Mouse (Mus musculus) stomach, postnatal 0 days (tissue): ENCODE results near the gene Bach1. TPM values are rescaled to one million over a fixed set of nuclear protein-coding genes. Genes with fewer than 3 reads are reported as not detected.

Experiments used
- ATAC-seq: fragments of 200-750 bp; cut with Nextera tagmentation; 2 replicates; pipeline ENCODE4 v1.8.0; 2017; ENCODE audit not compliant: low FRiP score, low TSS enrichment
- DNase-seq: peaks from one replicate; pipeline ENCODE4 v3.0.0-alpha.2; 2016; ENCODE audit warnings: low spot score
- H3K27ac ChIP-seq: fragments of 300-500 bp; sonication (generic); replicated peaks from 2 replicates; pipeline ENCODE4 v1.5.1; 2014; ENCODE audit warnings: mild to moderate bottlenecking, control low read depth
- H3K27me3 ChIP-seq: fragments of 300-500 bp; sonication (generic); 2 replicates; pipeline ENCODE4 v1.6.1; 2014; ENCODE audit warnings: low read length; ENCODE audit not compliant: control insufficient read depth, insufficient read depth
- H3K36me3 ChIP-seq: fragments of 300-500 bp; sonication (generic); 2 replicates; pipeline ENCODE4 v1.6.1; 2014; ENCODE audit warnings: low read length, mixed read lengths; ENCODE audit not compliant: control insufficient read depth, insufficient read depth
- H3K4me1 ChIP-seq: fragments of 300-500 bp; sonication (generic); replicated peaks from 2 replicates; pipeline ENCODE4 v1.6.1; 2014; ENCODE audit warnings: antibody characterized with exemption; ENCODE audit not compliant: control insufficient read depth, insufficient read depth
- H3K4me2 ChIP-seq: fragments of 300-500 bp; sonication (generic); replicated peaks from 2 replicates; pipeline ENCODE4 v1.6.1; 2014; ENCODE audit warnings: low read depth, mild to moderate bottlenecking, control low read depth, moderate library complexity
- H3K4me3 ChIP-seq: fragments of 300-500 bp; sonication (generic); 2 replicates; pipeline ENCODE4 v1.5.1; 2014; ENCODE audit warnings: low read depth, low read length, control low read depth
- H3K9ac ChIP-seq: fragments of 300-500 bp; sonication (generic); 2 replicates; pipeline ENCODE4 v1.6.1; 2014; ENCODE audit warnings: mild to moderate bottlenecking, low read length, control low read depth, mixed read lengths
- H3K9me3 ChIP-seq: fragments of 300-500 bp; sonication (generic); 2 replicates; pipeline ENCODE4 v1.6.1; 2016; ENCODE audit warnings: low read length; ENCODE audit not compliant: control insufficient read depth
- CTCF ChIP-seq: IDR thresholded peaks from 2 replicates; pipeline ENCODE4 v1.5.1; 2016; ENCODE audit warnings: antibody characterized with exemption, low read depth, mild to moderate bottlenecking, moderate library complexity
- EP300 ChIP-seq: optimal IDR thresholded peaks from 2 replicates; pipeline ENCODE3; 2016; ENCODE audit warnings: antibody characterized with exemption
- WGBS: fragments of 180-500 bp; shearing (Covaris S2); extraction: QIAGEN DNeasy Blood & Tissue Kit; methylation state at CpG from one replicate; pipeline ENCODE4 v1.1.7; 2014; 5-methylcytosine and 5-hydroxymethylcytosine counted together
- polyA plus RNA-seq: library from polyadenylated mRNA; unstranded; fragments of >200 nt; fragmentation: Nextera tagmentation; extraction: Ambion mirVana; gene quantifications from 2 replicates; pipeline ENCODE4 v1.2.1, GENCODE M21; 2015

Gene Bach1
- polyA plus RNA-seq = 4.3 and 5.3 TPM in 2 replicates

DNA sequence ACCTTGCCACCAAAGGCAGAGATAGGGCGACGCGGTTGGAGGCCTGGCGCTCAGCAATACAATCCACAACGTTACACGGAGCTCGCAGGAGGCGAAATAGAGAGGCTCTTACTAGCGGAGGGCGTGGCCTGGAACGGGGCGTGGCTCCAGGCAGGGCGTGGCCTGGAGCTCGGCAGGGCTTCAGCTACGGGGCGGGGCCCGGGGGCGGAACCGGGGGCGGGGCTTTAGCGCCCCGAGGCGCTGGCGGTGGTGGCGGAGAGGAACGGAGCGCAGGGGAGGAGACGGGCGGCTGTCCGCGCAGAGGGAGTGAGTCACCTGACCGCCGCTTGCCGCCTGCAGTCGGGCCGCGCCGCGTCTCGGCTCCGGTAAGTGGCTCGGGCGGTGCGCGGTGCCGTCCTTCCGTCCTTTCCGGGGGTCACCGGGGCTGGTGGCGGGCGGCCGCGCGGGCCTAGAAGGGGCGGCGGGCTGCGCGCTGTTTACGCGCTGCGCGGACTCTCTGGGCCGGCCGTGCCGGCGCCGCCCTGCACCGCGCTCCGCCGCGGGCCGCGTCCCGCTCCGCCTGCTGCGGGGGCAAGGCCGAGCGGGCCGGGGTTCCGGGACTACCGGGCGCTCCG, at the start of gene Bach1:
Bach1 (plus strand) TSS at position 254 of the 614 bp plus-strand sequence.
- H3K36me3 ChIP-seq = no peaks in the 10 kb centered on the region
- no peak for TF ChIP-seq EP300
- TF ChIP-seq CTCF = peak; percentile 24; the same call in 1 of the 2 replicates
- no peaks in the 10 kb centered on the region for H3K4me1 ChIP-seq
- no peaks in the 10 kb centered on the region for H3K9me3 ChIP-seq
- peak within 1 kb of the TSS; percentile 88 for H3K4me3 ChIP-seq
- H3K27me3 ChIP-seq = no peaks in the 10 kb centered on the region
- ATAC-seq = peak; percentile 95
- peak within 1 kb of the TSS; percentile 92 for H3K9ac ChIP-seq
- peak within 1 kb of the TSS; percentile 70 for H3K4me2 ChIP-seq
- under 1% methylated on average over 67 of the region's 84 CpGs for WGBS
- peak; percentile 99 for DNase-seq
- peak within 1 kb of the TSS; percentile 97 for H3K27ac ChIP-seq

DNA sequence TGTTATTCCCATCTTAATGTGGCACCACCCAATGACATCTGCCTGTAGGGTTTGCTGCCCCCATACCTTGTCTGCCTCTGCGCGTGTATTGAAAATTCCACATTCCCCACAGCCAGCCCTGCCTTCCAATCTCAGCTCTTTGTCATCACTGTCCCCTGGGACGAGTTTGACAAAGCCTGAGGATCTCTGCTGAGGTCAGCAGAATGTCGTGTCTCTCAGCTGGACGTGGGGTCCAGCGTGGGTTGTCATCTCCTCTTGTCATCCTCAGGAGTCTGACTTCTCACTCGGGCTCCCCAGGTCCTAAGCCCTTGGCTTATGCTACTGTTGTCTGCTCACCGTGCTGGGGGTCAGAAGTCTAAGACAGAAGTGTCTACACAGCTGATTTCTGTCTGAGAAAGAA, 46.4 kb upstream of the Bach1 start:
- DNase-seq = no peak
- no peak overlapping the region for H3K9ac ChIP-seq
- H3K9me3 ChIP-seq = no peaks in the 10 kb centered on the region
- no peak for TF ChIP-seq EP300
- no peak for TF ChIP-seq CTCF
- no peaks in the 10 kb centered on the region for H3K36me3 ChIP-seq
- H3K27me3 ChIP-seq = no peaks in the 10 kb centered on the region
- WGBS = 65% methylated on average over 8 of the region's 8 CpGs
- no peaks in the 10 kb centered on the region for H3K4me1 ChIP-seq
- H3K4me2 ChIP-seq = no peak overlapping the region
- H3K27ac ChIP-seq = no peak overlapping the region
- no peak for ATAC-seq
- H3K4me3 ChIP-seq = no peak overlapping the region

DNA sequence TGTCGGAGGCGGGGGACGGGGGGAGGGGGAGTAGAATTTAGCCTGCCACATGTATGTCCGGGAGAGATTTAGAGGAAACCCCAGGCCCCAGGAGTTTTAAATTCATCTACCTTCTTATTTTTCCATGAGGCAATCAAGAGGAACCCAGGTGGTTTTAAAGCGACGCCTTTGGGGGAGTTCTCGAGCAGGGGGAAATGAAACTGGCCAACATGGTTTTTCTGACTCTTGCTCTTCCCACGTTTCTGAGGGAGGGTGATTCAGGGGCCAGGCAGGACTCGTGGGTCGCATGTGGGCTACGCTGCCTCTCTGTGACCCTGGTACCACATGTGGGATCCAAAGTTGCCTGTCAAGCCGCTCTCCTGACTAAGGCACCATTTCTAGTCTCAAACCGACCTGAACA, 45.8 kb upstream of the Bach1 start:
- no peaks in the 10 kb centered on the region for H3K27me3 ChIP-seq
- H3K36me3 ChIP-seq = no peaks in the 10 kb centered on the region
- H3K27ac ChIP-seq = no peak overlapping the region
- no peak for TF ChIP-seq EP300
- no peak for TF ChIP-seq CTCF
- no peaks in the 10 kb centered on the region for H3K4me1 ChIP-seq
- ATAC-seq = no peak
- H3K9me3 ChIP-seq = no peaks in the 10 kb centered on the region
- DNase-seq = no peak
- no peak overlapping the region for H3K4me3 ChIP-seq
- WGBS = 84% methylated on average over 13 of the region's 13 CpGs
- H3K9ac ChIP-seq = no peak overlapping the region
- H3K4me2 ChIP-seq = no peak overlapping the region

DNA sequence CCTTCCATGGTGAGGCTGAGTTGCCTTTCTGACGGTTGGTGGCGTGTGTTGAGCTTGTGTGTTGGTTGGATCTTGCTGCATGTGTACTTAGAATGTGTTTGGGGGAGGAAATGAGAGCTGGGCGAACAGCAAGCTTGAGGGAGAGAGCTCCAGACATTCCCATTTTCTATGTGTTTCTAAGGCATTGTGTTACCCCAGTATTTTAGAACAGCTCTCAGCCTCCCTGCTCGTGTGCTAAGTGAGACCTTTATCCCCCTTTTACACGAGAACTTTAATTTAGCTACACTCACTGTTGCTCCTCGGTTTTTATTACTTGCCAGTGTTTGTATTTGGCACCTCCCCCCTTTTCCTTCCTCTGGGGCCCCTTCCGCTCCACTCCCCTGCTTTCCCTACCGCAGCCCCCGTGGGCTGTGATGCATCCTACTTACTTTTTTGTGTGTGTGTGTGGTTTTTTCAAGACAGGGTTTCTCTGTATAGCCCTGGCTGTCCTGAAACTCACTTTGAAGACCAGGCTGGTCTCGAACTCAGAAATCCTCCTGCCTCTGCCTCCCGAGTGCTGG, 44.6 kb upstream of the Bach1 start:
- WGBS = 72% methylated on average over 11 of the region's 11 CpGs
- no peak overlapping the region for H3K4me2 ChIP-seq
- no peaks in the 10 kb centered on the region for H3K4me1 ChIP-seq
- no peaks in the 10 kb centered on the region for H3K9me3 ChIP-seq
- no peak for TF ChIP-seq CTCF
- TF ChIP-seq EP300 = no peak
- H3K4me3 ChIP-seq = no peak overlapping the region
- DNase-seq (no peak), ATAC-seq (no peak)
- H3K27me3 ChIP-seq = no peaks in the 10 kb centered on the region
- no peak overlapping the region for H3K27ac ChIP-seq
- H3K36me3 ChIP-seq = no peaks in the 10 kb centered on the region
- H3K9ac ChIP-seq = no peak overlapping the region

DNA sequence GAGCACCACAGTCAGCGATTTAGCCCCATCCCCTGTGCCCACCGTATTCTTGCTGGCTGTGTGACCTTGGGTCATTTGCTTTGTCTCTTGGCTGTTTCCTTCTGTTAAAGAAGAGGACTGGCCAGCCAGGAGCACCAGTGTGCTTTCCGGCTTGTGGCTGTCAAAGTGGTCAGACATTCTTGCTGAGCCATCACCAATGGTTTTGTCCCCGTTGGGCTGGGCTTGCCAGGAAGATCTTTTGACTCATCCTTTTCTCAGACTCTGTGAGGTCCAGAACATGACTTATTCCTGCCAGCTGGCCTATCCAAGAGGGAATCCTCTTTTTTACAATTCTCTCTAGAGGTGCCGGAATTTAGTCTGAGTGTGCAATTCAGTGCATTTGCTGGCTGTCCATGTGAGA, 43.7 kb upstream of the Bach1 start:
- Histone ChIP-seq H3K4me3 (no peak overlapping the region), H3K27ac (no peak overlapping the region), H3K4me2 (no peak overlapping the region), H3K4me1 (no peaks in the 10 kb centered on the region), H3K27me3 (no peaks in the 10 kb centered on the region), H3K36me3 (no peaks in the 10 kb centered on the region), H3K9ac (no peak overlapping the region), H3K9me3 (no peaks in the 10 kb centered on the region)
- WGBS = 63% methylated on average over 5 of the region's 5 CpGs
- no peak for ATAC-seq
- TF ChIP-seq CTCF = no peak
- TF ChIP-seq EP300 = no peak
- no peak for DNase-seq

DNA sequence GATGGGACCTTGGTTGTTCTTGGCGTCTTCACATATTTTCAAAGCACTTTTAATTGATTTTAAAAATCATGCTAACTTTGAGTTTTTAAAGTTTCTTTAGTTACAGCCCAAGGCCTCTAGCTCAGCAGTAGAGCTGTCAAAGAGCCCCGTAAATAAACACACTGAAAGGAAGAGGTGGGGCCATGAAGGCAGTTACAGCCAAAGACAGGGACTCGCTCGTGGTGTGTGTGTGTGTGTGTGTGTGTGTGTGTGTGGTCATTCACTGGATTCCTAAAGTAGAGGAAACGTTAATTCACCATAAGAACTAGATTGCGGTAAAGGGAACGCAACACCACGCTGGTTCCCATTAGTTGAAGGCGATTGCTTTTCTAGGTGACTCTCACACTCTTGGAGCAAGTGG, 43.2 kb upstream of the Bach1 start:
- Histone ChIP-seq H3K27me3 (no peaks in the 10 kb centered on the region), H3K4me3 (no peak overlapping the region), H3K27ac (no peak overlapping the region), H3K4me1 (no peaks in the 10 kb centered on the region), H3K9ac (no peak overlapping the region), H3K9me3 (no peaks in the 10 kb centered on the region), H3K4me2 (no peak overlapping the region), H3K36me3 (no peaks in the 10 kb centered on the region)
- TF ChIP-seq CTCF (no peak), EP300 (no peak)
- no peak for ATAC-seq
- 62% methylated on average over 9 of the region's 9 CpGs for WGBS
- DNase-seq = no peak
